ENCODE assay signal across 10 mouse cellular contexts in genomic region chr10:80131952-80132350, GRCm38 (mm10). TPM values are rescaled to one million over a fixed set of nuclear protein-coding genes. Genes with fewer than 3 reads are reported as not detected.
DNase-seq lines count a peak whose midpoint lies in the region; ATAC-seq lines count a peak whose summit lies in the region.
"Had no signal": no experiment of that assay in that cellular context is flagged by ENCODE, and none has a peak within 500 bp of the region (broad histone marks: within the 10 kb centered on the region; RNA-seq: fewer than 3 reads in every experiment).

No protein-coding gene starts in this region.

- H3K27me3 ChIP-seq in embryonic facial prominence, embryonic 13.5 days: peaks cover 21% of the 10 kb centered on the region
- no peaks in the 10 kb centered on the region for H3K27me3 ChIP-seq in hindbrain, embryonic 16.5 days (replicated peaks; ENCODE audit: control insufficient read depth, insufficient read depth, low read length)
- peaks cover 43% of the 10 kb centered on the region for H3K27me3 ChIP-seq in neural tube, embryonic 12.5 days (replicated peaks)

- peak overlapping the region; percentile 55 for H3K4me2 ChIP-seq in embryonic facial prominence, embryonic 13.5 days
- H3K4me2 ChIP-seq in hindbrain, embryonic 16.5 days (ENCODE audit: low read length): peak overlapping the region; percentile 34
- peak overlapping the region; percentile 42 for H3K4me2 ChIP-seq in neural tube, embryonic 12.5 days (replicated peaks)
- H3K4me2 ChIP-seq: stomach, embryonic 15.5 days had no signal

- peak overlapping the region; percentile 59 for H3K9ac ChIP-seq in embryonic facial prominence, embryonic 13.5 days
- 0 out of 2 replicates have a peak overlapping the region, but pooled peaks have one; percentile 10 for H3K9ac ChIP-seq in hindbrain, embryonic 16.5 days (ENCODE audit: low read depth, low read length)
- H3K9ac ChIP-seq in neural tube, embryonic 12.5 days: no peak overlapping the region
- H3K9ac ChIP-seq: stomach, embryonic 15.5 days had no signal

- no peaks in the 10 kb centered on the region for H3K9me3 ChIP-seq in embryonic facial prominence, embryonic 13.5 days
- no peaks in the 10 kb centered on the region for H3K9me3 ChIP-seq in hindbrain, embryonic 16.5 days (ENCODE audit: control insufficient read depth, low read length)
- H3K9me3 ChIP-seq in neural tube, embryonic 12.5 days: no peaks in the 10 kb centered on the region
- H3K9me3 ChIP-seq: stomach, embryonic 15.5 days had no signal

- peak; percentile 52 to 69 for DNase-seq in kidney, postnatal 4 days
- DNase-seq in kidney, adult 8-10 months: no peak
- DNase-seq in right cerebral cortex, postnatal 25 days: no peak
- DNase-seq: gastrocnemius, postnatal 36 days; lung, postnatal 36 days had no signal

- H3K4me1 ChIP-seq in embryonic facial prominence, embryonic 13.5 days: peaks cover 31% of the 10 kb centered on the region
- H3K4me1 ChIP-seq in hindbrain, embryonic 16.5 days (ENCODE audit: control insufficient read depth, insufficient read depth, low read depth, low read length): peaks cover 20% of the 10 kb centered on the region
- peaks cover 23% of the 10 kb centered on the region for H3K4me1 ChIP-seq in neural tube, embryonic 12.5 days

- 36% methylated on average over 27 of the region's 27 CpGs for WGBS in embryonic facial prominence, embryonic 13.5 days
- 36% methylated on average over 25 of the region's 27 CpGs for WGBS in hindbrain, embryonic 16.5 days
- WGBS in neural tube, embryonic 12.5 days: 35% methylated on average over 27 of the region's 27 CpGs

- ATAC-seq in embryonic facial prominence, embryonic 13.5 days (ENCODE audit: insufficient number of reproducible peaks, insufficient read depth, low FRiP score, low TSS enrichment, low read depth): no peak
- ATAC-seq in hindbrain, embryonic 16.5 days: peak; percentile 13
- peak; percentile 2; the same call in 1 of the 2 replicates for ATAC-seq in neural tube, embryonic 12.5 days (ENCODE audit: low FRiP score, low read depth)
- no peak for ATAC-seq in megakaryocyte progenitor cell, adult 5-6 weeks (replicated peaks; ENCODE audit: poor library complexity)

- peak overlapping the region; percentile 26 for H3K4me3 ChIP-seq in embryonic facial prominence, embryonic 13.5 days
- H3K4me3 ChIP-seq in hindbrain, embryonic 16.5 days (ENCODE audit: low read length): peak overlapping the region; percentile 4; the same call in 1 of the 2 replicates
- H3K4me3 ChIP-seq in neural tube, embryonic 12.5 days: no peak overlapping the region
- H3K4me3 ChIP-seq: stomach, embryonic 15.5 days had no signal

- H3K27ac ChIP-seq in embryonic facial prominence, embryonic 13.5 days: 0 out of 2 replicates have a peak overlapping the region, but pooled peaks have one; percentile 16
- peak overlapping the region; percentile 31; the same call in 1 of the 2 replicates for H3K27ac ChIP-seq in hindbrain, embryonic 16.5 days (ENCODE audit: low read depth, low read length)
- no peak overlapping the region for H3K27ac ChIP-seq in neural tube, embryonic 12.5 days
- H3K27ac ChIP-seq: stomach, embryonic 15.5 days had no signal

- H3K36me3 ChIP-seq in embryonic facial prominence, embryonic 13.5 days: peaks cover 80% of the 10 kb centered on the region
- peaks cover 65% of the 10 kb centered on the region for H3K36me3 ChIP-seq in hindbrain, embryonic 16.5 days (ENCODE audit: control insufficient read depth, insufficient read depth, low read length)
- H3K36me3 ChIP-seq in neural tube, embryonic 12.5 days: peaks cover 83% of the 10 kb centered on the region

RNA-seq across cellular contexts. Expression of gene Atp5d, which starts 6.5 kb away (rescaled TPM):
- 491 and 513 TPM in 2 replicates for polyA plus RNA-seq in embryonic facial prominence, embryonic 13.5 days (2015; fragmentation: Nextera tagmentation; extraction: Ambion mirVana)
- polyA plus RNA-seq in hindbrain, embryonic 16.5 days (2015; fragmentation: Nextera tagmentation; extraction: Ambion mirVana): 554 and 581 TPM in 2 replicates
- 396 and 422 TPM in 2 replicates for polyA plus RNA-seq in neural tube, embryonic 12.5 days (2016; fragmentation: Nextera tagmentation; extraction: Ambion mirVana)
- total RNA-seq in megakaryocyte progenitor cell, adult 5-6 weeks (2015): 187 and 199 TPM in 2 replicates
- 37.6 and 39.3 TPM in 2 replicates for total RNA-seq in megakaryocyte progenitor cell, adult 5-6 weeks (2017)

RNA-seq across cellular contexts. Expression of gene Cbarp, which starts 8.7 kb away (rescaled TPM):
- 6.8 and 9.8 TPM in 2 replicates for polyA plus RNA-seq in embryonic facial prominence, embryonic 13.5 days (2015; fragmentation: Nextera tagmentation; extraction: Ambion mirVana)
- 98.8 and 130 TPM in 2 replicates for polyA plus RNA-seq in hindbrain, embryonic 16.5 days (2015; fragmentation: Nextera tagmentation; extraction: Ambion mirVana)
- 26.5 and 27.3 TPM in 2 replicates for polyA plus RNA-seq in neural tube, embryonic 12.5 days (2016; fragmentation: Nextera tagmentation; extraction: Ambion mirVana)
- total RNA-seq in megakaryocyte progenitor cell, adult 5-6 weeks (2015): 3.8 and 4.8 TPM in 2 replicates
- total RNA-seq in megakaryocyte progenitor cell, adult 5-6 weeks (2017): 2.0 and 2.2 TPM in 2 replicates

RNA-seq across cellular contexts. Expression of gene Midn, which starts 16.1 kb away (rescaled TPM):
- polyA plus RNA-seq in embryonic facial prominence, embryonic 13.5 days (2015; fragmentation: Nextera tagmentation; extraction: Ambion mirVana): 21.2 and 25.7 TPM in 2 replicates
- polyA plus RNA-seq in hindbrain, embryonic 16.5 days (2015; fragmentation: Nextera tagmentation; extraction: Ambion mirVana): 16.0 and 16.1 TPM in 2 replicates
- 40.8 and 45.1 TPM in 2 replicates for polyA plus RNA-seq in neural tube, embryonic 12.5 days (2016; fragmentation: Nextera tagmentation; extraction: Ambion mirVana)
- 21.4 and 22.2 TPM in 2 replicates for total RNA-seq in megakaryocyte progenitor cell, adult 5-6 weeks (2015)
- 12.7 and 17.9 TPM in 2 replicates for total RNA-seq in megakaryocyte progenitor cell, adult 5-6 weeks (2017)

RNA-seq across cellular contexts. Expression of gene Stk11, which starts 16.3 kb away (rescaled TPM):
- 18.5 and 19.0 TPM in 2 replicates for polyA plus RNA-seq in embryonic facial prominence, embryonic 13.5 days (2015; fragmentation: Nextera tagmentation; extraction: Ambion mirVana)
- 17.7 and 18.3 TPM in 2 replicates for polyA plus RNA-seq in hindbrain, embryonic 16.5 days (2015; fragmentation: Nextera tagmentation; extraction: Ambion mirVana)
- polyA plus RNA-seq in neural tube, embryonic 12.5 days (2016; fragmentation: Nextera tagmentation; extraction: Ambion mirVana): 17.4 and 23.9 TPM in 2 replicates
- total RNA-seq in megakaryocyte progenitor cell, adult 5-6 weeks (2015): 71.7 and 81.1 TPM in 2 replicates
- total RNA-seq in megakaryocyte progenitor cell, adult 5-6 weeks (2017): 159 and 172 TPM in 2 replicates

RNA-seq across cellular contexts. Expression of gene Sbno2, which starts 26.6 kb away (rescaled TPM):
- 15.8 and 16.1 TPM in 2 replicates for polyA plus RNA-seq in embryonic facial prominence, embryonic 13.5 days (2015; fragmentation: Nextera tagmentation; extraction: Ambion mirVana)
- polyA plus RNA-seq in hindbrain, embryonic 16.5 days (2015; fragmentation: Nextera tagmentation; extraction: Ambion mirVana): 10.3 and 13.0 TPM in 2 replicates
- 15.1 and 15.4 TPM in 2 replicates for polyA plus RNA-seq in neural tube, embryonic 12.5 days (2016; fragmentation: Nextera tagmentation; extraction: Ambion mirVana)
- total RNA-seq in megakaryocyte progenitor cell, adult 5-6 weeks (2015): 16.9 and 19.5 TPM in 2 replicates
- total RNA-seq in megakaryocyte progenitor cell, adult 5-6 weeks (2017): 19.1 and 24.0 TPM in 2 replicates

Comparison
In these comparisons a context has a peak if more than half of its experiments do, and no peak if none do; other contexts are left out.
1. DNase-seq: peak in kidney, postnatal 4 days (2 of 2); none in kidney, adult 8-10 months (0 of 2) and right cerebral cortex, postnatal 25 days (single experiment).
2. ATAC-seq: peak in hindbrain, embryonic 16.5 days (single experiment) and neural tube, embryonic 12.5 days (single experiment); none in embryonic facial prominence, embryonic 13.5 days (single experiment) and megakaryocyte progenitor cell, adult 5-6 weeks (single experiment).
3. Peak in every context shown above with its lines, with median percentiles within 50 percentile points of each other: H3K4me2 ChIP-seq.